In the genomic region with DNA sequence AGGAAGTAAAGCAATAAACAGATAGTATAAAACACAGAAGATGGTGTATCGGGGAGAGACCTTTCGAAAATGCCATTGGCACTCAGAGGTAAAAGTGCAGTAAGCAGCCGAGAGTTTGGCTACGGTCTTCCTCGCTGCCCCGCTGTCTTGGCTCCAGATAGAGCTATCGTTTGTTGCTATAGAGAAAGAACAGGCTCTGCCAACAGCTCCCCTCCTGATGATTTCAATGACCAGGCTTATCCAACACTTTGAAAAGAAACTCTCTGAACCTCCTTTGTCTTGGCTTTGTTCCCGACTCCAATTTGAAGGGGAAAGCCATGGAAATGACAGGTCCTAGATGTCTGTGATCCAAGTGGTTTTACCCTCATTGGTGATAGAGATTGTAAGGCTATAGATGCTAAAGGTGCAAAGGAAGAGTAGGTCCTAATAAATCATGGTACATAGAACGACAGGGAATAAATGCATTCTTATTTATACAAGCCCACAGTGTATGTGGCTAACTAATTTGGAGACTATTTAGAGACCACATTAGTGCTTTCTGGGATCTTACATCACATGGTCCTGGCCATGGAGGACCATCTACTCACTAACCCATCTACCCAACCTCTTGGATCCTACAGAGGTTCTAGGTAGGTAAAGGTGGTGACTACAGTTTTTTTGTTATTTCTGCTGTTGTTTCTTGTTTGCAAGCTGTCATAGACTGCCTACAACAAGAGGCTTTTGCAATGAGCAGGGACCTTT, we compare ENCODE assay signal across 18 mouse cellular contexts.
DNase-seq lines count a peak whose midpoint lies in the region; ATAC-seq and TF ChIP-seq lines count a peak whose summit lies in the region.
"Had no signal": no experiment of that assay in that cellular context is flagged by ENCODE, and none has a peak within 500 bp of the region (broad histone marks: within the 10 kb centered on the region; RNA-seq: fewer than 3 reads in every experiment).

No protein-coding gene starts in this region.

- no peak for TF ChIP-seq CTCF in layer of hippocampus, adult 2 months (conservative IDR thresholded peaks at IDR 0.05)
- no peak for TF ChIP-seq CTCF in forebrain, postnatal 0 days (IDR thresholded peaks at IDR 0.05; ENCODE audit: low read depth)
- TF ChIP-seq CTCF in midbrain, postnatal 0 days (IDR thresholded peaks at IDR 0.05), result no peak

- H3K4me3 ChIP-seq in heart, embryonic 12.5 days, result no peak overlapping the region
- no peak overlapping the region for H3K4me3 ChIP-seq in layer of hippocampus, adult 2 months
- no peak overlapping the region for H3K4me3 ChIP-seq in forebrain, postnatal 0 days (ENCODE audit: low read depth, low read length)
- no peak overlapping the region for H3K4me3 ChIP-seq in midbrain, postnatal 0 days (ENCODE audit: low read depth, low read length)
- H3K4me3 ChIP-seq: lung, embryonic 15.5 days; megakaryocyte, embryonic 14.5 days had no signal

- H3K27me3 ChIP-seq in heart, embryonic 12.5 days (replicated peaks), result peaks cover 8% of the 10 kb centered on the region
- no peaks in the 10 kb centered on the region for H3K27me3 ChIP-seq in forebrain, postnatal 0 days (ENCODE audit: insufficient read depth, low read length)
- no peaks in the 10 kb centered on the region for H3K27me3 ChIP-seq in midbrain, postnatal 0 days (ENCODE audit: insufficient read depth, low read length)
- H3K27me3 ChIP-seq: lung, embryonic 15.5 days; megakaryocyte, embryonic 14.5 days had no signal

- no peak overlapping the region for H3K27ac ChIP-seq in heart, embryonic 12.5 days (ENCODE audit: poor library complexity, severe bottlenecking)
- H3K27ac ChIP-seq in layer of hippocampus, adult 2 months, result peak overlapping the region; percentile 36; the same call in 1 of the 2 replicates
- H3K27ac ChIP-seq in forebrain, postnatal 0 days (ENCODE audit: low read depth, low read length), result no peak overlapping the region
- no peak overlapping the region for H3K27ac ChIP-seq in midbrain, postnatal 0 days (ENCODE audit: low read depth, low read length)
- H3K27ac ChIP-seq: lung, embryonic 15.5 days had no signal

- no peaks in the 10 kb centered on the region for H3K36me3 ChIP-seq in heart, embryonic 12.5 days
- no peaks in the 10 kb centered on the region for H3K36me3 ChIP-seq in forebrain, postnatal 0 days (ENCODE audit: insufficient read depth)
- H3K36me3 ChIP-seq in midbrain, postnatal 0 days (ENCODE audit: insufficient read depth, low read length), result no peaks in the 10 kb centered on the region
- H3K36me3 ChIP-seq: lung, embryonic 15.5 days had no signal

- WGBS in heart, embryonic 12.5 days, result 27% methylated on average over 9 of the region's 9 CpGs
- 16% methylated on average over 9 of the region's 9 CpGs for WGBS in forebrain, postnatal 0 days
- 31% methylated on average over 9 of the region's 9 CpGs for WGBS in midbrain, postnatal 0 days

- H3K9me3 ChIP-seq in heart, embryonic 12.5 days (replicated peaks), result no peaks in the 10 kb centered on the region
- no peaks in the 10 kb centered on the region for H3K9me3 ChIP-seq in forebrain, postnatal 0 days (ENCODE audit: low read length)
- H3K9me3 ChIP-seq in midbrain, postnatal 0 days (ENCODE audit: low read length), result no peaks in the 10 kb centered on the region
- H3K9me3 ChIP-seq: lung, embryonic 15.5 days had no signal

- ATAC-seq in heart, embryonic 12.5 days (ENCODE audit: insufficient number of reproducible peaks, low FRiP score), result no peak; the same call in 1 of the 2 replicates
- peak; percentile 74 for ATAC-seq in forebrain, postnatal 0 days
- no peak for ATAC-seq in midbrain, postnatal 0 days (ENCODE audit: low FRiP score)

- DNase-seq in heart, postnatal 14 days, result no peak
- DNase-seq in layer of hippocampus, adult 2 months (ENCODE audit: low spot score in 2 of 2), result no peak
- DNase-seq in layer of hippocampus, adult 18-20 months (ENCODE audit: low spot score in 2 of 2), result no peak
- peak; percentile 61 for DNase-seq in forebrain, postnatal 0 days
- peak; percentile 81 for DNase-seq in midbrain, postnatal 0 days (ENCODE audit: low spot score)
- DNase-seq in c-Kit-positive CD71-positive TER-119-positive erythroid progenitor cells, embryonic 14.5 days (ENCODE audit: low spot score), result no peak
- DNase-seq: adrenal gland, adult 2 months; cerebellum, adult 8-10 months; embryo, embryonic 11 days; gastrocnemius, postnatal 36 days; kidney, adult 2 months; kidney, postnatal 36 days; right cerebral cortex, postnatal 14 days; thymus, postnatal 4 days had no signal

- no peak overlapping the region for H3K9ac ChIP-seq in heart, embryonic 12.5 days
- H3K9ac ChIP-seq in forebrain, postnatal 0 days, result no peak overlapping the region
- H3K9ac ChIP-seq in midbrain, postnatal 0 days (replicated peaks; ENCODE audit: low read length, poor library complexity, severe bottlenecking), result no peak overlapping the region
- H3K9ac ChIP-seq: lung, embryonic 15.5 days had no signal

- peak overlapping the region; percentile 45 for H3K4me2 ChIP-seq in heart, embryonic 12.5 days
- H3K4me2 ChIP-seq in forebrain, postnatal 0 days (ENCODE audit: low read depth), result peak overlapping the region; percentile 3
- H3K4me2 ChIP-seq in midbrain, postnatal 0 days (ENCODE audit: low read depth, low read length, poor library complexity, severe bottlenecking), result no peak overlapping the region
- H3K4me2 ChIP-seq: liver, embryonic 11.5 days; lung, embryonic 15.5 days had no signal

- peaks cover 25% of the 10 kb centered on the region for H3K4me1 ChIP-seq in heart, embryonic 12.5 days (replicated peaks)
- peaks cover 17% of the 10 kb centered on the region for H3K4me1 ChIP-seq in forebrain, postnatal 0 days (ENCODE audit: insufficient read depth)
- peaks cover 11% of the 10 kb centered on the region; the same call in 1 of the 2 replicates for H3K4me1 ChIP-seq in midbrain, postnatal 0 days (ENCODE audit: insufficient read depth, low read length)
- H3K4me1 ChIP-seq: lung, embryonic 15.5 days; megakaryocyte, embryonic 14.5 days had no signal

- intact Hi-C loops in heart, postnatal 14 days (cut with DNase I), result no loop called here

Comparison
In these comparisons a context has a peak if more than half of its experiments do, and no peak if none do; other contexts are left out.
1. DNase-seq: peak in forebrain, postnatal 0 days (single experiment) and midbrain, postnatal 0 days (single experiment); none in heart, postnatal 14 days (0 of 2), layer of hippocampus, adult 2 months (0 of 2), layer of hippocampus, adult 18-20 months (0 of 2) and c-Kit-positive CD71-positive TER-119-positive erythroid progenitor cells, embryonic 14.5 days (single experiment).